Mouse (Mus musculus): ENCODE results near the gene Arpc5. TPM values are rescaled to one million over a fixed set of nuclear protein-coding genes. Genes with fewer than 3 reads are reported as not detected.

The Arpc5 gene
- total and polyA plus RNA-seq, 3 experiments, result 11.6 to 103 (median 89.9) TPM

- DNase-seq, result no peak
These were observed 44.4 kb downstream of the Arpc5 start for GRCm38 (mm10) chr1:152810533-152811439.

DNA sequence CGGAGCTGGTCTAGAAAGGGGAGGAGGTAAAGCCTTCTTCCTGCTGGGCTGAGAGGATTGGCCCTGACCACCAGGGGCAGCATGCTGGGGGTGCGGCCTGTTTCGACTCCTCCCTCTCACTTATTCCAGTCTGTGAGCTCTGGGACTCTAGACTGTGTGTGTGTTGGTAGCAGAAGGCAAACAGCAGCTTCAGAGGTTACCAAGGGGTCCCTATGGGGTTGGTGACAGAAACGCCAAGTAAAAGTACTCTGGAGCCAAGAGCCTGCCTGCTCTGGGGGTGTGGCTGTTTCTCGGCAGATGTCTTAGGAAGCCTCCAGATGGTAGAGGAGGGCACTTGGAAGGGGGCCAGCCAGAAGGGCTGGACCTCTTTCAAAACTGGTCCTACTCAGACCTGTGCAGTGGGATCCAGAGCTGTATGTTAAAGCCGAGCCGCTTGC lies 48.9 kb downstream of the Arpc5 start:
- DNase-seq, result no peak

DNA sequence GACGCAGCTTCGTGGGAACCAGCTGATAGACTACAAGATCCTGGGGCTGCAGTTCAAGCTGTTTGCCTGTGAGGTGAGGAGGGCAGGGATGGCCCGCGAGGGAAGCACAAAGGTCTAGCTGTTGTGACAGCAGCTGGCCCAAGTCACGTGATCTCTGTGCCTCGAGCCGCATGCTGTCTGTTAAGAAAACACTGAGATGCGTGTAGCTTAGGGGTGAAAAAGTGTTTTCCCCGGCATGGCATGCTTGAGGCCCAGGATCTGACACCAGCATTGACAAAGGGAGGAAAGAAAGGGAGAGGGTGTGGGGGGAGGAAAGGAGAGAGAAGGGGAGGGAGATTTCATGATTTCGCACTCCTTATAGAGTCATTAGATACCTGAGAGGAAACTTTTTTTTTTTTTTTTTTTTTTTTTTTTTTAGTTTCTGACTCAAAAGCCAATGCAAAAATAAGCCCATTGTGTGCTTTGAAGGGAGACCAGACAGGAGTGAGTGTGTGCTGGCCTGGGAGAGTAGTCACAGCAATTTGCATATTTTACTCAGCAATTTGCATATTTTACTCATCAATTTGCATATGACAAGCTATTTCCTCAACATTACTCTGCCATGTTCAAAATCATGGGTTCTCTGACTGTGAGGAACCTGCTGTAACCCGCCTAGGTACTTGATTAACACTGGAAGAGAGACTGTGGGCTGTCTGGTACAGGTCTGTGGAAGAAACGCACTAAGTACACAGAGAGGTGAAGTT lies 50.9 kb downstream of the Arpc5 start:
- DNase-seq, result no peak

GRCm38 (mm10) chr1:152817794-152818193 lies 51.5 kb downstream of the Arpc5 start:
- DNase-seq, result peak; percentile 40

GRCm38 (mm10) chr1:152819558-152819957 lies 53.2 kb downstream of the Arpc5 start:
- DNase-seq, result no peak

- no peak for DNase-seq
These were observed 54.8 kb downstream of the Arpc5 start for GRCm38 (mm10) chr1:152820911-152821695.

DNA sequence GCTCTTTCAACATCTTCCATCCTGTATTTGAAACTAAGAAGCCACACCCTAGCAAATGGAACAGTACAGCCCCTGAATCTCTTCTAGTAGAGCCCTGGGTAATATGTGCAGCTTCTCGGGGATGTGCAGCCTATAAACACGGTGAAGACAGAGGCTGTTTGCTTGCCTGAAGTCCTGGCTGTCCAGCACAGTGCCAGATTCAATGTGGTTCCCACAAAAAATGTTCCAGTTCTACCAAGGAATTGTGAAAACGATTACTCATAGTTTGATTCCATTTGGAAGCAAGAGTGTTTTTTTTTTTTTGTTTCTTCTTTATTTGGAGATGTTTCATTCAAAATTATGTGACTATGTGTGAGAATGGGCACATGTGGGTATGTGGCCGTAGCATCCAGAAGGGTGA lies 55.4 kb downstream of the Arpc5 start:
- no peak for DNase-seq

DNA sequence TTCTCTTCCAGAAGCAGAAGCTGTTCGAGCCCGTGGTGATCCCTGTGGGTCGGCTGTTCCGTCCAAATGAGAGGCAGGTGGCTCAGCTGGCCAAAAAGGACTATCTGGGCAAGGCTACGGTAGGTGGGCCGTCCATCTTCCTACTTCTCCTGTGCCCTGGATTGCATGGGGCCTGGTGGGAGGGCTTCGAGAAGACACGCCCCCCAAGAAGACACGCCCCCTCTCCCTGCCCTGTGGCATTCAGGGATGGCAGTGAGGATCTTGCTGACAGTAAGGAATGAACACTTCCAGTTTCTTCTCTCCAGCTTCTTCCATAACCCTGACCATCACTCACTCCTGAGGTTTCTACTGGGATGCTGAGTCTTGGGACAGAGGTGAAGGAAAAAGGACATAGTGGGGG lies 57.9 kb downstream of the Arpc5 start:
- no peak for DNase-seq

Other genes with a start within 250 kb of the Arpc5 start
- gene Apobec4, start 16.0 kb upstream of the Arpc5 start, total RNA-seq (2021), result not detected
- not detected in 2 replicates for gene Apobec4, start 16.0 kb upstream of the Arpc5 start, polyA plus RNA-seq (2012; rRNA removed)
- 10 to 100 TPM; 17.9 to 38.3 TPM for gene Rgl1, start 191 bp upstream of the Arpc5 start, total RNA-seq (2021)
- gene Rgl1, start 191 bp upstream of the Arpc5 start, polyA plus RNA-seq (2012; rRNA removed), result 4.3 and 4.4 TPM in 2 replicates
- gene Ncf2, start 33.7 kb downstream of the Arpc5 start, total RNA-seq (2021), result 1 to 10 TPM; 4.8 to 4.9 TPM
- 1.6 and 1.7 TPM in 2 replicates for gene Ncf2, start 33.7 kb downstream of the Arpc5 start, polyA plus RNA-seq (2012; rRNA removed)
- 10 to 100 TPM; 48.8 to 82.2 TPM for gene Smg7, start 136.1 kb downstream of the Arpc5 start, total RNA-seq (2021)
- gene Smg7, start 136.1 kb downstream of the Arpc5 start, polyA plus RNA-seq (2012; rRNA removed), result 34.4 and 43.5 TPM in 2 replicates
- gene Nmnat2, start 188.5 kb downstream of the Arpc5 start, total RNA-seq (2021), result 1 to 10 TPM in 1 of 2 experiments, under 1 TPM in 1; 0.78 to 1.1 TPM
- 0.84 and 1.0 TPM in 2 replicates for gene Nmnat2, start 188.5 kb downstream of the Arpc5 start, polyA plus RNA-seq (2012; rRNA removed)